Mouse (Mus musculus): ENCODE measurements around the gene Plcl1. TPM values are rescaled to one million over a fixed set of nuclear protein-coding genes. Genes with fewer than 3 reads are reported as not detected.

The Plcl1 gene
- polyA plus RNA-seq, 1 experiment, result 5.5 TPM

DNA sequence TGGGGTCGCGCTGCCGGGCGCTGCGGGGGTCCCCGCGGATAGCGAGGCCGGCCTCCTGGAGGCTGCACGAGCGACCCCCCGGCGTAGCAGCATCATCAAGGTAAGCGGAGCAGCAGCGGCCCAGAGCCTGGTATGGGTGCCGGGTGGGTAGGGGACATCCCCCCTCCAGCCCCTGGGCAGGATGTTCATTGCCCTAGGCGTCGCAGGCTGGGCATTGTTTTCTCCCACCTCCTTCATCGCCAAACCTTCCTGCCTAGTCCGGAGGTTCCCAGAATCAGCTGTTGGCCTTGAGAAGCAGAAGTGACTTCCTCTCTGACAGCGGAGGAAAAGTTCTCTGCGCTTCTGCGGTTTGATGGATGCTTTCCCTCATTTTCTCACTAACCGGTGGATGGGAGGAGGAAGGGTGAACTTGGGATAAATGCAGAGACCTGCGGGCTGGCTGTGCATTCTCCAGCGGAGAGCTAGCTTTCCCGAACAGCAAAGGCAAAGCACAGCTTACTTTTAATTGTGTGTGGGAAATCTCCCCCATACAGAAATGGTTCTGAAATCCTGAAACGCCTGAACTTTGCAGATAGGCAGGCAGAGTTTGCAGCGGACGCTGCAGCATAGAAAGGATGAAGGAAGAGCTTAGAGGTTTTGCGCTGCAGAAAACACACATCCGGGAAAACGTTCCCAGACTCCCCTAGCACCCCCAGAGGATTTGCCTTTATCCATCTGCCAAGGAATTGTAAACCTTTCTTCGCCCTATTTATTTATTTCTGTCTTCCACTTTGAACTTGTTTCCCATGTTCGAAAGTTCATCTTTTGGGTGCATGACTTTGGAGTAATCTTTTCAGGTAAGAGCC is 1.0 kb downstream of the Plcl1 start:
- no peak for TF ChIP-seq CTCF (IDR thresholded peaks at IDR 0.05; ENCODE audit: borderline replicate concordance, extremely low read depth, insufficient read depth, insufficient read length)
- no peak for TF ChIP-seq POLR2A (IDR thresholded peaks at IDR 0.05; ENCODE audit: borderline replicate concordance, extremely low read depth, insufficient read depth, insufficient read length, poor library complexity, severe bottlenecking)
- peak; percentile 69 for DNase-seq (ENCODE audit: low read depth)

DNA sequence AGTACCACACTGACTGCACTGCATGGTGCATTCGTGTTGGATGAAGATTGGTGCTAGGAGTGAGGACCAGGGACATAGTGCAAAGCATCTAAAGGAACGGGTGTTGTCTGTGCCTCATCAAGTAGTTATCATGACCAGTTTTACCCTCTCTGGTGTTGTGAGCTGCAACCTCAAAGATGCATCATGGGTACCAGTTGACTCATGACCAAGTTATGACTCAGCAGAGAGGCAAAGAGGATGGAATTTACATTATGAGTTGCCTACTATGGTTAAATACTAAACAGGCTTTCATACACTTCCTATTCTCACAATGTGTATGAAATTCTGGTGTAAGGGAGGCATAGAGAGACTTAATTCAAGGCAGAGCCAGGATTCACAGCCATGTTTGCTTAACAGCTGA is 4.9 kb downstream of the Plcl1 start:
- TF ChIP-seq CTCF (IDR thresholded peaks at IDR 0.05; ENCODE audit: borderline replicate concordance, extremely low read depth, insufficient read depth, insufficient read length), result no peak
- TF ChIP-seq POLR2A (IDR thresholded peaks at IDR 0.05; ENCODE audit: borderline replicate concordance, extremely low read depth, insufficient read depth, insufficient read length, poor library complexity, severe bottlenecking), result no peak
- DNase-seq (ENCODE audit: low read depth), result no peak

DNA sequence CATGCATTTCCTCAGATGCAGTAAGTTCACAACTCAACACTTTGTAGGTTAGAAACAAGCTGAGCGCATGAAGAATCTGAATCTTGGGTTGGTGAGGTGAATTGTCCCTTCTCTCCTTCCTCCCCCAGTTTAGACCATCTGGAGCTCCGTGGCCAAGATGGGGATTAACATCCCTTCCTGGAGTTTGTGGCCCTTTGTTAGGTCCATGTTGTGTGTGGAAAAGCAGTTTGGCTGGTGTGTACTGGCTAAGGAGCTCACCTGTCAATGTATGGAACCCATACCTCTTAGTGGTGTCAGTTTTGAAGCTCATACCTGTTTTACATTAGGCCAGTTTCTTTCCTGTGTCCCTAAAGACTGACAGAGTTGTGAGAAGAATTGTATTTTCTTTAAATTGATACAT is 5.4 kb downstream of the Plcl1 start:
- no peak for DNase-seq (ENCODE audit: low read depth)

DNA sequence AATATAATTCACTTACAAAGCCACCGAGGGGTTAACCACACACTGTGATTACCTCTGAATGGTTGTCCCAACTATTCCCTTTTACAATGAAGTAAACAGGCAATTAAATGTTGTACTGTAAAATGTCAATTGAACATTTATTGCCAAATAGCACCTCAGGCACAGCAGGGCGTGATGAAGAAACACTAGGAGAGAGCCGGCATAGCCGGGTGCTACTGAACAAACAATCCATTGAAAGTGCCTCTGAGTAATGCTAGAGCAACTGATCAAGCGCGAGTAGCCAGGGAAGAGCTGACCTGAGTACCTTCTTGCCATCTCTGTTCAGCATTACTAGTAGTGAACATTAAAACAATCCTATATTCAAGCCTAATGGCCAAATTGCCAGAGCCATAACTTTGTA is 6.8 kb downstream of the Plcl1 start:
- TF ChIP-seq CTCF (IDR thresholded peaks at IDR 0.05; ENCODE audit: borderline replicate concordance, extremely low read depth, insufficient read depth, insufficient read length), result no peak
- TF ChIP-seq POLR2A (IDR thresholded peaks at IDR 0.05; ENCODE audit: borderline replicate concordance, extremely low read depth, insufficient read depth, insufficient read length, poor library complexity, severe bottlenecking), result no peak
- DNase-seq (ENCODE audit: low read depth), result no peak

More for the DNA sequence above, 5.4 kb downstream of the Plcl1 start:
- TF ChIP-seq POLR2A (IDR thresholded peaks at IDR 0.05; ENCODE audit: borderline replicate concordance, extremely low read depth, insufficient read depth, insufficient read length, poor library complexity, severe bottlenecking) (no peak), CTCF (IDR thresholded peaks at IDR 0.05; ENCODE audit: borderline replicate concordance, extremely low read depth, insufficient read depth, insufficient read length) (no peak)

DNA sequence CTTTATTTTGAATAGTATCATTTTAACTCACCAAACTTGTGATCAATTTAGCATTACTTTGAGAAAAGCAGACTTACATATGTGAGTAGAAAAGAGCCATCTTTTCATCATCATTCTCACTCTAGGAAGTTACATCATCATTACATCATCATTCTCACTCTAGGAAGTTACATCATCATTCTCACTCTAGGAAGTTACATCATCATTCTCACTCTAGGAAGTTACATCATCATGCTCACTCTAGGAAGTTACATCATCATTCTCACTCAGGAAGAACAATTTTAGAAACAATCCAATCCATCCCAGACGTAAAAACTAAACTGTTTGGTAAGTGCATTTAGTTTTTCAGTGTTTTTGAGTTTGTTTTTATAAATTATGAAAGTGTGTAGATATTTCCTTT is 7.8 kb downstream of the Plcl1 start:
- TF ChIP-seq POLR2A (IDR thresholded peaks at IDR 0.05; ENCODE audit: borderline replicate concordance, extremely low read depth, insufficient read depth, insufficient read length, poor library complexity, severe bottlenecking) (no peak), CTCF (IDR thresholded peaks at IDR 0.05; ENCODE audit: borderline replicate concordance, extremely low read depth, insufficient read depth, insufficient read length) (no peak)
- DNase-seq (ENCODE audit: low read depth), result no peak

DNA sequence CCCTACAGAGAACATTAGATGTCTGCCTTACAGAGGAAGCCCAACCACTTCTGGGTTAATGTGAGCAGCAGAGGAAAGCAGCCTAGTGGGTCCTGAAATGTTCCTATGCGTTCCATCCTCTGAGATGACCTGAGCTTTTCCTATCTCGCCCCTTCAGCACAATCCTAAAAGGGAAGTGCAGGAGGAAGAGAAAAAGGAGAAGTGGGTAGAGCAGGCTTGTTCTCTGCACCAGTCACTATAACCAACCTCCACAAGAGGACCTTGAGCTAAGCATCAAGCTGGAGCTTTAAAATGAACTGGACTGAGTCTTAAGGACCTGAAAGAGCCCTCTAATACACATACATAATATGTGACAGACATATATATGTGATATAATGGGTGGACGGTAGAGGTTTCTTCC is 13.2 kb downstream of the Plcl1 start:
- TF ChIP-seq POLR2A (IDR thresholded peaks at IDR 0.05; ENCODE audit: borderline replicate concordance, extremely low read depth, insufficient read depth, insufficient read length, poor library complexity, severe bottlenecking), result no peak
- TF ChIP-seq CTCF (IDR thresholded peaks at IDR 0.05; ENCODE audit: borderline replicate concordance, extremely low read depth, insufficient read depth, insufficient read length), result no peak
- no peak for DNase-seq (ENCODE audit: low read depth)

DNA sequence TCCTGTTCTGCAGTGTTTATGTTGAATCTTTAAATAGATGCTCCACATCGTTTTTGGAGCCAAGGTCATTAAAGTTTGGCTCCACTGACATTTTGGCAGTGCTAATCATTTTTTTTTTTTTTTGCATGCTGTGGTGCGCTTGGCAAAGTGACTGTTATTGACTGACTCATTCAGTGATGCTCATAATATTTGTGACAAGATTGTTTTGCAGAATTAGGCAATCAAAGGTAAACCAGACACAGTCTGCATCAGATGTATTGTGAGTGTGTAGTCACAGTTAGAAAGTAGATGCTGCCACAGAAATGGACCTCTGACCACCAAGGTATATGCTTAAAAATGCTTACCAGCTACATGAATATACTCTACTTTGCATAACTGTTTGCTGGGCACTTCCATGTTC is 21.9 kb downstream of the Plcl1 start:
- TF ChIP-seq CTCF (IDR thresholded peaks at IDR 0.05; ENCODE audit: borderline replicate concordance, extremely low read depth, insufficient read depth, insufficient read length) (no peak), POLR2A (IDR thresholded peaks at IDR 0.05; ENCODE audit: borderline replicate concordance, extremely low read depth, insufficient read depth, insufficient read length, poor library complexity, severe bottlenecking) (no peak)
- DNase-seq (ENCODE audit: low read depth), result no peak

DNA sequence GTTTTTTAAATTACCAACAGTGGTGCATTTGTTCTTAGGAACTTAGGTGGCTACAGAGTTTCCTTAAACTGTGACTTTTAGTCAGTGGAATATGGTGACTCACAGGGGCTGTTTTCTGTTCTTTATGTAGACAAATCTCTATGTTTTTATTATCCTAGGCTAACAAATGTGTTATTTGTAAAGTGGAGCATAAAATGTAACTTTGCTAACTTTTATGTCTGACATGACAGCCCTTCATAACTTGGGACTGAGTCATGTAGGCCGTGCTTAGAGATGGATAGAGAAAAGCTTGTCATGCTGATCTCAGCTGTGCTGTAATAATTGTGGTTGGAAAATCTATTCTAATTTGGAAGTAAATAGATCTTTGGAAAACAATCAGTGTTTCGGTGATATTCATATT is 23.3 kb downstream of the Plcl1 start:
- TF ChIP-seq POLR2A (IDR thresholded peaks at IDR 0.05; ENCODE audit: borderline replicate concordance, extremely low read depth, insufficient read depth, insufficient read length, poor library complexity, severe bottlenecking) (no peak), CTCF (IDR thresholded peaks at IDR 0.05; ENCODE audit: borderline replicate concordance, extremely low read depth, insufficient read depth, insufficient read length) (no peak)
- no peak for DNase-seq (ENCODE audit: low read depth)

DNA sequence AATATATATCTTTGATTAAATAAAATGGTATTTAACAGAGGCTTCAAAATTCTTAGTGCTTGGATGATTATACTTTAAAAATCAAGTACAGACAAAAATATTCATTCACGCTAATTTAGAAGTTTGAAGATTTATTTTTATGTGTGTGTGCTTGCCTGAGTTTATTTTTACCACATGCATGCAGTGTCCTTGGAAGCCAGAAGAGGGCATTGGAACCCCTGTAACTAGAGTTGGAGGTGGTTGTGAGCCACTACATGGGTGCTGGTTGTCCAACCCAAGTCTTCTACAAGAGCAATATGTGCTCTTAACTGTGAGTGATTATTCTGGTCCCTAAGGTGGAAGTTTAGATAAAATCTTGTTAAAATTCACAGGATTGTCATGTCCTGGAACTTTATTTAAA is 24.0 kb downstream of the Plcl1 start:
- DNase-seq (ENCODE audit: low read depth), result no peak
- TF ChIP-seq CTCF (IDR thresholded peaks at IDR 0.05; ENCODE audit: borderline replicate concordance, extremely low read depth, insufficient read depth, insufficient read length), result no peak
- TF ChIP-seq POLR2A (IDR thresholded peaks at IDR 0.05; ENCODE audit: borderline replicate concordance, extremely low read depth, insufficient read depth, insufficient read length, poor library complexity, severe bottlenecking), result no peak

DNA sequence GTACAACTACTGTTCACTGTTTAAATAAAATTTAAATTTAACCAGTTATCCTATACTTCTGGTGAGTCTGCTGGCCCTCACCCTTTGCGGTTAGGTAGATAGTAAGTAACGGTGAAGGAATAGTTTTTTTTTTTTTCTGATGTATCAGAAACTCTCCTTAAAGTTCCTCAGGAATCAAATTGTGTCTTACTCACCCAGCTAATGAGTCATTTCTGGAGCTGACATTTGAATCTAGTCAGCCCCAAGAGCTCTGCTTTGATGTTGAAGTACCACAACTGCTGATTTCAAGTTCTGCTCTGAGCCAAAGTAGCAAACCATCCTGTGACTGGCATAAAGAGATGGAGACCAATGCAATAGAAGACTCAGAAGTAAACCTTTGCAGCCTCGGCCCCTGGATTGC is 24.9 kb downstream of the Plcl1 start:
- TF ChIP-seq CTCF (IDR thresholded peaks at IDR 0.05; ENCODE audit: borderline replicate concordance, extremely low read depth, insufficient read depth, insufficient read length), result no peak
- TF ChIP-seq POLR2A (IDR thresholded peaks at IDR 0.05; ENCODE audit: borderline replicate concordance, extremely low read depth, insufficient read depth, insufficient read length, poor library complexity, severe bottlenecking), result no peak
- no peak for DNase-seq (ENCODE audit: low read depth)

DNA sequence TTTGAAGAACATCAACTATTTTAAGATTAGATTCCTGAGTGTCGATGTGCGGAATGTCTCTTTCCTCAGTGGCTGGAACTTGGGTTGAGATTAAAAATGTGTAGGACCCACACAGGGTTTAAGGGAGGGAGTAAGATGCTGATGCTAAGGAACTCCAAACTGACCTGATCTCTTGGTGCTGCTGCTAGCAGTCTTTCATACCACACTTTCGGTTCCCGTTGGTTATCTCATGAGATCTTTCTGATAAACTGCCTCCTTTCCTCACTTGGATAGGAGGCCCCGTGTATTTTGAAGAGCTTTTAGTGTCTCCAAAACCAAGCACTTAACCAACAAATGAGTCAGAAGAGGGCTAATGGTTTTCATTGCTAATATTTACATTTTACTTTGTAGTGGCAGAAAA is 30.9 kb downstream of the Plcl1 start:
- no peak for DNase-seq (ENCODE audit: low read depth)
- no peak for TF ChIP-seq CTCF (IDR thresholded peaks at IDR 0.05; ENCODE audit: borderline replicate concordance, extremely low read depth, insufficient read depth, insufficient read length)
- no peak for TF ChIP-seq POLR2A (IDR thresholded peaks at IDR 0.05; ENCODE audit: borderline replicate concordance, extremely low read depth, insufficient read depth, insufficient read length, poor library complexity, severe bottlenecking)

DNA sequence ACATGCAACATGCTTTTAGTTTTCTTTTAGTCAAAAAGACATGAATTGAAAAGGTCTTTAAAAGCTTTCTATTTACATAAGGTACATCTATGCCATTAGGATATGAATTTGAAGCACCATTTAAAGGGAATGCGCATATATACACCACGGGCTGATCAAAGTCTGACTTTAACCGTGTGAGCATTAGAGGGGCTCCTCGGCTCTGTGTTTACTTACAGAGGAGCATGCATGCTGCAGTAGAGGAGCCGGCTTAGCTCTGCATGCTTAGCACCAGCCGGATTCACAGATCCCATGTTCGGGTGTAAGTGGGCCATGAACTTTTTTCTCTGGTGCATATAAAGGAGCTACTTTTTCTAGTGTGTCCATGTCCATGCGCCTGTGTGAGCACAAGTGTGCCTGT is 31.4 kb downstream of the Plcl1 start:
- no peak for DNase-seq (ENCODE audit: low read depth)
- TF ChIP-seq POLR2A (IDR thresholded peaks at IDR 0.05; ENCODE audit: borderline replicate concordance, extremely low read depth, insufficient read depth, insufficient read length, poor library complexity, severe bottlenecking) (no peak), CTCF (IDR thresholded peaks at IDR 0.05; ENCODE audit: borderline replicate concordance, extremely low read depth, insufficient read depth, insufficient read length) (no peak)

Data from brain, embryonic 14.5 days (tissue).